Mouse (Mus musculus): Measurements from ENCODE around the gene Cdx2.

Gene Cdx2

GRCm38 (mm10) chr5:147306638-147307397, at the start of gene Cdx2:
Gene Cdx2 (minus strand): TSS chr5:147307270.
- no peak for DNase-seq (ENCODE audit: low read depth, low spot score)

GRCm38 (mm10) chr5:147356260-147357055, 49.4 kb upstream of the Cdx2 start:
- DNase-seq (ENCODE audit: low read depth, low spot score): no peak

- DNase-seq (ENCODE audit: low read depth, low spot score): no peak
Measured at GRCm38 (mm10) chr5:147355788-147356187, 48.7 kb upstream of the Cdx2 start.

GRCm38 (mm10) chr5:147354985-147355384, 47.9 kb upstream of the Cdx2 start:
- no peak for DNase-seq (ENCODE audit: low read depth, low spot score)

GRCm38 (mm10) chr5:147354161-147354780, 47.2 kb upstream of the Cdx2 start:
- DNase-seq (ENCODE audit: low read depth, low spot score): no peak

- DNase-seq (ENCODE audit: low read depth, low spot score): no peak
Measured at GRCm38 (mm10) chr5:147351931-147352330, 44.9 kb upstream of the Cdx2 start.

GRCm38 (mm10) chr5:147345981-147346380, 38.9 kb upstream of the Cdx2 start:
- no peak for DNase-seq (ENCODE audit: low read depth, low spot score)

- DNase-seq (ENCODE audit: low read depth, low spot score): no peak
Measured at GRCm38 (mm10) chr5:147343904-147344303, 36.8 kb upstream of the Cdx2 start.

- DNase-seq (ENCODE audit: low read depth, low spot score): no peak
Measured at GRCm38 (mm10) chr5:147342901-147343300, 35.8 kb upstream of the Cdx2 start.

- no peak for DNase-seq (ENCODE audit: low read depth, low spot score)
Measured at GRCm38 (mm10) chr5:147340741-147341414, 33.8 kb upstream of the Cdx2 start.

GRCm38 (mm10) chr5:147339560-147339959, 32.5 kb upstream of the Cdx2 start:
- no peak for DNase-seq (ENCODE audit: low read depth, low spot score)

GRCm38 (mm10) chr5:147338967-147339366, 31.9 kb upstream of the Cdx2 start:
- DNase-seq (ENCODE audit: low read depth, low spot score): no peak

GRCm38 (mm10) chr5:147332711-147333110, 25.6 kb upstream of the Cdx2 start:
- DNase-seq (ENCODE audit: low read depth, low spot score): no peak

- no peak for DNase-seq (ENCODE audit: low read depth, low spot score)
Measured at GRCm38 (mm10) chr5:147331547-147331946, 24.5 kb upstream of the Cdx2 start.

GRCm38 (mm10) chr5:147329946-147330345, 22.9 kb upstream of the Cdx2 start:
- no peak for DNase-seq (ENCODE audit: low read depth, low spot score)

- no peak for DNase-seq (ENCODE audit: low read depth, low spot score)
Measured at GRCm38 (mm10) chr5:147327636-147328035, 20.6 kb upstream of the Cdx2 start.

- DNase-seq (ENCODE audit: low read depth, low spot score): no peak
Measured at GRCm38 (mm10) chr5:147325931-147326330, 18.9 kb upstream of the Cdx2 start.

- DNase-seq (ENCODE audit: low read depth, low spot score): no peak
Measured at GRCm38 (mm10) chr5:147323237-147323917, 16.3 kb upstream of the Cdx2 start.

- DNase-seq (ENCODE audit: low read depth, low spot score): no peak
Measured at GRCm38 (mm10) chr5:147322183-147322582, 15.1 kb upstream of the Cdx2 start, which contains the start of gene Urad. Gene Urad (minus strand): TSS chr5:147322440.

GRCm38 (mm10) chr5:147319653-147320052, 12.6 kb upstream of the Cdx2 start:
- peak; percentile 57 for DNase-seq (ENCODE audit: low read depth, low spot score)

- DNase-seq (ENCODE audit: low read depth, low spot score): no peak
Measured at GRCm38 (mm10) chr5:147317991-147318390, 10.9 kb upstream of the Cdx2 start.
